Mouse (Mus musculus): ENCODE results near the gene Cnnm2. TPM values are rescaled to one million over a fixed set of nuclear protein-coding genes. Genes with fewer than 3 reads are reported as not detected.

The Cnnm2 gene
- total and polyA plus RNA-seq, 2 experiments from 2014 or later, result 9.5 to 47.2 TPM

DNA sequence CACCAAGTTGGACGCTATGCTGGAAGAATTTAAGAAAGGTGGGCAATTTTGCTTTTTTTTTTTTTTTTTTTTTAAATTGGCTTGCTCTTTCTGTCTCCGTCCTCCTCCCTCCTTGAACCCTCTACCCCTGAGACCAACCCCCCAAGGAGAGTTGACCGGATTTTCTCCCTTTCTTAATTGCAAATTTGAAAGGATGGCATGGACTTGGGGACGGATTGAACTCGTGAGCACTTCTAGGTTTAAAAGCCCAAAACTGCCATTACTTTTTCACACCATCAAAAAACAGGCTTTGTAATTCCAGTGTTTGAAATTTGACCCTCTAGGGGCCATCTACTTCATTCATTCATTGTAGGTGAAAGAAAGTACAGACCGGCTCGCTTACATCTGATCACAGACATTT is 2.0 kb downstream of the Cnnm2 start:
- H3K36me3 ChIP-seq (ENCODE audit: insufficient read depth, low read length), result no peaks in the 10 kb centered on the region
- ATAC-seq (no peak), DNase-seq (ENCODE audit: low spot score) (peak; percentile 40)
- TF ChIP-seq CTCF (IDR thresholded peaks at IDR 0.05; ENCODE audit: low read depth), result no peak
- H3K27ac ChIP-seq, result no peak overlapping the region
- peak overlapping the region; percentile 92 for H3K4me3 ChIP-seq (ENCODE audit: low read length)
- H3K9me3 ChIP-seq (ENCODE audit: low read length), result no peaks in the 10 kb centered on the region
- no peaks in the 10 kb centered on the region for H3K27me3 ChIP-seq (ENCODE audit: insufficient read depth, low read length)
- H3K4me1 ChIP-seq (ENCODE audit: insufficient read depth, low read length), result peaks cover 14% of the 10 kb centered on the region
- H3K9ac ChIP-seq (replicated peaks; ENCODE audit: low read length), result peak overlapping the region; percentile 89
- peak overlapping the region; percentile 89 for H3K4me2 ChIP-seq (ENCODE audit: low read depth, low read length)
- WGBS, result 15% methylated on average over 7 of the region's 7 CpGs

DNA sequence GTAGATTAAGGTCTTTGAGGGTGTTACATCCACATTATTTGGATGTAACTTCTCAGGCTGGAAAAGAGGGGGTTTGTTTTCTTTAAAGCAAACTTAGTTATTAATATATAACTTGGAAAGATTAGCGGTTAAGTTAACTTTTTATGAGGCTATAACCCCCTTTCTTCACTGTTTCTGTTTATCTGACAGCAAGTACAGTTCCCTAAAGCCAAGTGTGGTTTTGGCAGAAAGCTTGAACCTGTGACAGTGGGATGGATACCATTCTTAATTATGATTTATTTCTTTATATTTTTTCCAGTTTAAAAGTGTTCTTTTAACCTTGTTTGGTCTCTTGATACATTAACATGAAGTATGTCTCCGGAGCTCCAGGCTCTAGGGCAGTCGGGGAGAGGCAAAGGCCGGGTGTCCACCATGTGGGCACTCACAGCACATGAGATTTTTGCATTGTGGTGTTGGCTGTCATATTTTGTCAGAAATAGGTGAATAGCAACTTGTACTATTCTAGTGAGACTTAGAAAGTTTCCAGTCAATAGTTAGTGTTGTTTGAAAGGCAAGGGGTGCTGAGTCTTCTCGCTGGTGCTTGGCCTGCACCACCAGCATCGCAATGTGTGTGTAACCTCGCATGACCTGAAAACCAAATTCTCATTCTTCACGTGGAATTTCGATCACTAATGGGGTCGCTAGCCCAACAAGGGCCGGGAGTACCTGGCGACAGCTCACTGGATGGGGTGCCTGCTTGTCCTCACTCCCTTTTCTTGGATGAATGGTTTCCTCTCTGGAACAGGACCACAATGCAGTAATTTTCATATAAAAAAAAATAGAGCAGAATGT is 2.8 kb downstream of the Cnnm2 start:
- no peak for TF ChIP-seq CTCF (IDR thresholded peaks at IDR 0.05; ENCODE audit: low read depth)

DNA sequence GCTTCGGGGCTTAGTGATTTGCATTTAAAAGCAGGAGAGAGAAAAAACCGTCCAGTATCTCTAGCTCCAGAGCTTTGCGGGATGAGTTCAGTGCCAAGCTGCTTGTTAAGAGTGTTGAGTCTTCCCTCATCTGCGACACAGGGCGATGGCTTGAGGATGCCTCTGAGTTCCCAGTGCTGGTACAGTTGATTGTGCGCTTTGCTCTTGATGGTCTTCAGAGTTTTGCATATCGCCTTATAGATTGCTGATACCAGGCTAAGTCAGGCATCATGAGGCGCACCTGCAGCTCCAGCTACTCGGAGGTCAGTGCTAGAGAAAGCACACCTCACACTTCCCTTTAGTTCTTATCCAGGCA is 3.3 kb downstream of the Cnnm2 start:
- Histone ChIP-seq H3K9ac (replicated peaks; ENCODE audit: low read length) (peak overlapping the region; percentile 28; the same call in 1 of the 2 replicates), H3K9me3 (ENCODE audit: low read length) (no peaks in the 10 kb centered on the region), H3K4me3 (ENCODE audit: low read length) (peak overlapping the region; percentile 92), H3K4me1 (ENCODE audit: insufficient read depth, low read length) (peaks cover 14% of the 10 kb centered on the region), H3K4me2 (ENCODE audit: low read depth, low read length) (peak overlapping the region; percentile 89), H3K36me3 (ENCODE audit: insufficient read depth, low read length) (no peaks in the 10 kb centered on the region), H3K27ac (no peak overlapping the region), H3K27me3 (ENCODE audit: insufficient read depth, low read length) (no peaks in the 10 kb centered on the region)
- WGBS, result 46% methylated on average over 9 of the region's 9 CpGs
- no peak for TF ChIP-seq CTCF (IDR thresholded peaks at IDR 0.05; ENCODE audit: low read depth)
- ATAC-seq (no peak), DNase-seq (ENCODE audit: low spot score) (peak; percentile 37)

More for the DNA sequence above, 2.8 kb downstream of the Cnnm2 start:
- Histone ChIP-seq H3K27me3 (ENCODE audit: insufficient read depth, low read length) (no peaks in the 10 kb centered on the region), H3K4me1 (ENCODE audit: insufficient read depth, low read length) (peaks cover 14% of the 10 kb centered on the region), H3K9ac (replicated peaks; ENCODE audit: low read length) (peak overlapping the region; percentile 89), H3K36me3 (ENCODE audit: insufficient read depth, low read length) (no peaks in the 10 kb centered on the region), H3K4me3 (ENCODE audit: low read length) (peak overlapping the region; percentile 92), H3K27ac (no peak overlapping the region), H3K4me2 (ENCODE audit: low read depth, low read length) (peak overlapping the region; percentile 89), H3K9me3 (ENCODE audit: low read length) (no peaks in the 10 kb centered on the region)
- no peak for DNase-seq (ENCODE audit: low spot score)
- WGBS, result 50% methylated on average over 12 of the region's 12 CpGs
- no peak for ATAC-seq

DNA sequence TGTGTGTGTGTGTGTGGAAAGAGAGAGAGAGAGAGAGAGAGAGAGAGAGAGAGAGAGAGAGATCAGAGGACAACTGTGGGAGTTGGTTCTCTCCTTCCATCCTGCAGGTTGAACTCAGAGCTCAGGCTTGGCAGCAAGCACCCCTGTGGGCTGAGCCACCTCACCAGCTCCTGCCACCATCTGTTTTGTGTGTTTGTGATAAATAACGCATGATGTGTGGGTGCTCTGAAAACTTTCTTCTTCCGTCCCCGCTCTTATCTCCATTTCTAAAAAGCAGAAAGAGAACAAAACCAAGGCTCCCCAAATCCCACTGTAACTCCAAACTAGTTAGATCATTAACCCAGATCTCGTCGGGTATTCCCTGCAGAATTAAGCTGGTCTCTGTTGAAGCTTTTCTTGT is 4.7 kb downstream of the Cnnm2 start:
- ATAC-seq (no peak), DNase-seq (ENCODE audit: low spot score) (no peak)
- Histone ChIP-seq H3K4me2 (ENCODE audit: low read depth, low read length) (peak overlapping the region; percentile 44), H3K9me3 (ENCODE audit: low read length) (no peaks in the 10 kb centered on the region), H3K27me3 (ENCODE audit: insufficient read depth, low read length) (no peaks in the 10 kb centered on the region), H3K27ac (no peak overlapping the region), H3K4me1 (ENCODE audit: insufficient read depth, low read length) (peaks cover 14% of the 10 kb centered on the region), H3K36me3 (ENCODE audit: insufficient read depth, low read length) (no peaks in the 10 kb centered on the region), H3K9ac (replicated peaks; ENCODE audit: low read length) (no peak overlapping the region), H3K4me3 (ENCODE audit: low read length) (peak overlapping the region; percentile 11)
- no peak for TF ChIP-seq CTCF (IDR thresholded peaks at IDR 0.05; ENCODE audit: low read depth)
- WGBS, result 61% methylated on average over 5 of the region's 5 CpGs

DNA sequence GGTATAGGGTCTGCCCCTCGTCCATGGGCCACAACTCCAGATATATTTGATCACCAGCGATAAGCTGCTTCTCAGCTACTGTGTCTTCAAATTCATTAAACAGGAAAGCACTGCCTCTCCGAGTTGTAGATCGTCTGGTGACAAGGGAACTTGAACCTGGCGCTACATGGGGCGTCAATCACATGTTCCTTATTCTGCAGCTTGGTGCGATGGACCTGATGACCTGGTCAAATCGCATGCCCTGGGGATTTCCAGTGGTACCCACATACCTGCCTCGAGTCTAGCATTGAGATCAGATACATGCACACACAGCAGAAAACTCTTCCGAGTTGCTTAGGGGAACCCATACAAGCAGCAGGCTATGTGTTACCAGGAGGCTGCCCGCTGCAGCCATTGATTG is 8.4 kb downstream of the Cnnm2 start:
- no peak for TF ChIP-seq CTCF (IDR thresholded peaks at IDR 0.05; ENCODE audit: low read depth)

DNA sequence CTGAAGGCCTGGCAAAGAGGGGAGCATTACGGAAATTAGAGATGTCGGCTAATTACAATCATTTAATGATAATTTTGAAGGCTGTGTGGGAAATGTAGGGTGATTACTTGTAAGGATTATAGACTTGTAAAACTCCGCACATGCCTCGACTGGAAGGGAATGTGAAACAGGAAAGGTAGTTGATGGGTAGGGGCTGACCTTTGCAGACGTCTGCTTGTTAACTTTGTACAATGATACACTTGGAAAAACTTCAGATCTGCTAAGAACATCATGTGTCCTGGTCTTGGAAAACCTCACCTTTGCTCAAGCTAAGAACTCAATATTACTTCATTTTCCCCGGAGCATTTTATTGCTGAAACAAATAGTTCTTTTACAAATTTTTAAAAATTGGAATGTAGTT is 10.4 kb downstream of the Cnnm2 start:
- Histone ChIP-seq H3K9ac (replicated peaks; ENCODE audit: low read length) (no peak overlapping the region), H3K36me3 (ENCODE audit: insufficient read depth, low read length) (no peaks in the 10 kb centered on the region), H3K9me3 (ENCODE audit: low read length) (no peaks in the 10 kb centered on the region), H3K27me3 (ENCODE audit: insufficient read depth, low read length) (no peaks in the 10 kb centered on the region), H3K27ac (no peak overlapping the region), H3K4me3 (ENCODE audit: low read length) (no peak overlapping the region), H3K4me2 (ENCODE audit: low read depth, low read length) (no peak overlapping the region), H3K4me1 (ENCODE audit: insufficient read depth, low read length) (no peaks in the 10 kb centered on the region)
- TF ChIP-seq CTCF (IDR thresholded peaks at IDR 0.05; ENCODE audit: low read depth), result no peak
- no peak for ATAC-seq
- no peak for DNase-seq (ENCODE audit: low spot score)
- 82% methylated on average over 6 of the region's 6 CpGs for WGBS

More for the DNA sequence above, 8.4 kb downstream of the Cnnm2 start:
- Histone ChIP-seq H3K27ac (no peak overlapping the region), H3K4me2 (ENCODE audit: low read depth, low read length) (no peak overlapping the region), H3K4me1 (ENCODE audit: insufficient read depth, low read length) (peaks cover 7% of the 10 kb centered on the region; the same call in 1 of the 2 replicates), H3K9me3 (ENCODE audit: low read length) (no peaks in the 10 kb centered on the region), H3K27me3 (ENCODE audit: insufficient read depth, low read length) (no peaks in the 10 kb centered on the region), H3K9ac (replicated peaks; ENCODE audit: low read length) (no peak overlapping the region), H3K36me3 (ENCODE audit: insufficient read depth, low read length) (no peaks in the 10 kb centered on the region), H3K4me3 (ENCODE audit: low read length) (no peak overlapping the region)
- WGBS, result 90% methylated on average over 11 of the region's 11 CpGs
- no peak for DNase-seq (ENCODE audit: low spot score)
- no peak for ATAC-seq

DNA sequence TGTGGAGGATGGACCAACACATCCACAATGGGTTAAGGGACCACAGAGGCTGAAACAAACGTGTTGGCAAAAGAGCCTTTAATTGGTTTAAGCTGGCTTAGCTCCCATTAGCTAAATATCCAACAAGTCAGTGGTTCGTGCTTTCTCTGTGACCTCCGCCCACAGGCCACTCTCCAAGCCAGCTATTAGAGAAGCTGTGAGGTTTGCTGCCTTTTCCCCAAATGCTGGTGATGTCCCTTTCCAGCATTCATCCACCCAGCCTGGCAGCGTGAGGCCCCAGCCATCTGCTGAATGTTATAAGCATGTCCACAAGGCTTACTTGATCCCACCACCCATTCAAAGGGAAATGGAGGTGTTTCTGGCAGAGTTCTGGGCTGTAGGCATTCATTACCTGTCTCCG is 15.0 kb downstream of the Cnnm2 start:
- TF ChIP-seq CTCF (IDR thresholded peaks at IDR 0.05; ENCODE audit: low read depth), result no peak
- WGBS, result 49% methylated on average over 5 of the region's 5 CpGs
- no peaks in the 10 kb centered on the region for H3K36me3 ChIP-seq (ENCODE audit: insufficient read depth, low read length)
- ATAC-seq (no peak), DNase-seq (ENCODE audit: low spot score) (no peak)
- H3K4me3 ChIP-seq (ENCODE audit: low read length), result no peak overlapping the region
- no peak overlapping the region for H3K9ac ChIP-seq (replicated peaks; ENCODE audit: low read length)
- no peaks in the 10 kb centered on the region for H3K4me1 ChIP-seq (ENCODE audit: insufficient read depth, low read length)
- H3K27ac ChIP-seq, result no peak overlapping the region
- H3K9me3 ChIP-seq (ENCODE audit: low read length), result no peaks in the 10 kb centered on the region
- H3K4me2 ChIP-seq (ENCODE audit: low read depth, low read length), result no peak overlapping the region
- no peaks in the 10 kb centered on the region for H3K27me3 ChIP-seq (ENCODE audit: insufficient read depth, low read length)

Measured in hindbrain, postnatal 0 days (tissue).